ENCODE assay signal across 20 mouse cellular contexts in genomic region chr2:92787925-92788410, GRCm38 (mm10).
A peak's percentile ranks its signal among the peaks of the same experiment; 100 is the strongest.
DNase-seq lines count a peak whose midpoint lies in the region; ATAC-seq and TF ChIP-seq lines count a peak whose summit lies in the region.
"Had no signal": no experiment of that assay in that cellular context is flagged by ENCODE, and none has a peak within 500 bp of the region (broad histone marks: within the 10 kb centered on the region; RNA-seq: fewer than 3 reads in every experiment).

No protein-coding gene starts in this region.

- no peak overlapping the region for H3K9ac ChIP-seq in forebrain, embryonic 14.5 days (ENCODE audit: low read length)
- H3K9ac ChIP-seq in forebrain, postnatal 0 days = no peak overlapping the region
- H3K9ac ChIP-seq: embryonic facial prominence, embryonic 15.5 days; heart, embryonic 13.5 days; hindbrain, embryonic 15.5 days; kidney, embryonic 15.5 days had no signal

- TF ChIP-seq POLR2A in brain, embryonic 14.5 days (IDR thresholded peaks at IDR 0.05; ENCODE audit: borderline replicate concordance, extremely low read depth, insufficient read depth, insufficient read length, poor library complexity, severe bottlenecking) = no peak

- no peaks in the 10 kb centered on the region for H3K27me3 ChIP-seq in forebrain, embryonic 14.5 days (replicated peaks; ENCODE audit: control insufficient read depth, insufficient read depth, low read length)
- no peaks in the 10 kb centered on the region for H3K27me3 ChIP-seq in forebrain, embryonic 10.5 days (ENCODE audit: poor library complexity, severe bottlenecking)
- H3K27me3 ChIP-seq in forebrain, postnatal 0 days (ENCODE audit: insufficient read depth, low read length) = no peaks in the 10 kb centered on the region
- H3K27me3 ChIP-seq: embryonic facial prominence, embryonic 15.5 days; heart, embryonic 13.5 days; hindbrain, embryonic 15.5 days; kidney, embryonic 15.5 days had no signal

- no peaks in the 10 kb centered on the region for H3K9me3 ChIP-seq in forebrain, embryonic 14.5 days (replicated peaks; ENCODE audit: control insufficient read depth, low read length)
- H3K9me3 ChIP-seq in forebrain, embryonic 10.5 days = no peaks in the 10 kb centered on the region
- H3K9me3 ChIP-seq in forebrain, postnatal 0 days (ENCODE audit: low read length) = no peaks in the 10 kb centered on the region
- H3K9me3 ChIP-seq: embryonic facial prominence, embryonic 15.5 days; heart, embryonic 13.5 days; hindbrain, embryonic 15.5 days; kidney, embryonic 15.5 days had no signal

- WGBS in forebrain, embryonic 14.5 days = 67% methylated on average over 4 of the region's 4 CpGs
- WGBS in forebrain, embryonic 10.5 days = 80% methylated on average over 4 of the region's 4 CpGs
- WGBS in forebrain, postnatal 0 days = 57% methylated on average over 4 of the region's 4 CpGs

- no peak overlapping the region for H3K27ac ChIP-seq in forebrain, embryonic 14.5 days (ENCODE audit: low read depth, low read length)
- no peak overlapping the region for H3K27ac ChIP-seq in forebrain, embryonic 10.5 days
- H3K27ac ChIP-seq in layer of hippocampus, adult 2 months = peak overlapping the region; percentile 55; the same call in 1 of the 2 replicates
- no peak overlapping the region for H3K27ac ChIP-seq in forebrain, postnatal 0 days (ENCODE audit: low read depth, low read length)
- H3K27ac ChIP-seq: embryonic facial prominence, embryonic 15.5 days; heart, adult 2 months; heart, embryonic 13.5 days; hindbrain, embryonic 15.5 days; kidney, embryonic 15.5 days had no signal

- no peaks in the 10 kb centered on the region for H3K4me1 ChIP-seq in forebrain, embryonic 14.5 days (ENCODE audit: control insufficient read depth, insufficient read depth, low read length)
- H3K4me1 ChIP-seq in forebrain, embryonic 10.5 days = 0 out of 2 replicates have a peak, but pooled peaks cover 3% of the 10 kb centered on the region
- H3K4me1 ChIP-seq in forebrain, postnatal 0 days (ENCODE audit: insufficient read depth) = no peaks in the 10 kb centered on the region
- H3K4me1 ChIP-seq: embryonic facial prominence, embryonic 15.5 days; heart, embryonic 13.5 days; hindbrain, embryonic 15.5 days had no signal

- no peak for TF ChIP-seq CTCF in layer of hippocampus, adult 2 months (conservative IDR thresholded peaks at IDR 0.05)
- no peak for TF ChIP-seq CTCF in brain, embryonic 14.5 days (IDR thresholded peaks at IDR 0.05; ENCODE audit: borderline replicate concordance, extremely low read depth, insufficient read depth, insufficient read length)
- TF ChIP-seq CTCF in forebrain, postnatal 0 days (IDR thresholded peaks at IDR 0.05; ENCODE audit: low read depth) = no peak

- H3K4me2 ChIP-seq in forebrain, embryonic 14.5 days (ENCODE audit: low read length) = no peak overlapping the region
- no peak overlapping the region for H3K4me2 ChIP-seq in forebrain, postnatal 0 days (ENCODE audit: low read depth)
- H3K4me2 ChIP-seq: embryonic facial prominence, embryonic 15.5 days; heart, embryonic 13.5 days; hindbrain, embryonic 15.5 days; kidney, embryonic 15.5 days had no signal

- DNase-seq in forebrain, embryonic 14.5 days (ENCODE audit: low spot score) = peak; percentile 63
- DNase-seq in forebrain, embryonic 10.5 days (ENCODE audit: extremely low spot score, low spot score) = no peak
- no peak for DNase-seq in layer of hippocampus, adult 2 months (ENCODE audit: low spot score in 2 of 2)
- no peak for DNase-seq in layer of hippocampus, postnatal 25 days (ENCODE audit: extremely low spot score in 1 of 2, low spot score in 1 of 2)
- peak; percentile 76 for DNase-seq in brain, embryonic 14.5 days (ENCODE audit: low read depth)
- DNase-seq in forebrain, postnatal 0 days = peak; percentile 39
- no peak for DNase-seq in frontal cortex, adult 2 months (ENCODE audit: extremely low spot score in 1 of 2, low spot score in 1 of 2)
- DNase-seq: adrenal gland, adult 2 months; adrenal gland, postnatal 25 days; cerebellum, adult 11 months; cerebellum, adult 8-10 months; embryo, embryonic 11 days; gastrocnemius, postnatal 10 days; heart, adult 2 months; heart, postnatal 36 days; kidney, adult 18-20 months had no signal

- H3K36me3 ChIP-seq in forebrain, embryonic 14.5 days (ENCODE audit: control insufficient read depth, insufficient read depth, low read length) = no peaks in the 10 kb centered on the region
- no peaks in the 10 kb centered on the region for H3K36me3 ChIP-seq in forebrain, embryonic 10.5 days (replicated peaks)
- H3K36me3 ChIP-seq in forebrain, postnatal 0 days (ENCODE audit: insufficient read depth) = no peaks in the 10 kb centered on the region
- H3K36me3 ChIP-seq: embryonic facial prominence, embryonic 15.5 days; heart, embryonic 13.5 days; hindbrain, embryonic 15.5 days; kidney, embryonic 15.5 days had no signal

- H3K4me3 ChIP-seq in forebrain, embryonic 14.5 days (ENCODE audit: low read depth, low read length) = no peak overlapping the region
- H3K4me3 ChIP-seq in forebrain, embryonic 10.5 days = no peak overlapping the region
- no peak overlapping the region for H3K4me3 ChIP-seq in layer of hippocampus, adult 2 months
- H3K4me3 ChIP-seq in forebrain, postnatal 0 days (ENCODE audit: low read depth, low read length) = no peak overlapping the region
- H3K4me3 ChIP-seq: embryonic facial prominence, embryonic 15.5 days; heart, adult 2 months; heart, embryonic 13.5 days; hindbrain, embryonic 15.5 days; kidney, embryonic 15.5 days had no signal

- peak; percentile 40; the same call in 1 of the 2 replicates for ATAC-seq in forebrain, embryonic 14.5 days
- peak; percentile 29; the same call in 1 of the 2 replicates for ATAC-seq in forebrain, postnatal 0 days

Comparison
In these comparisons a context has a peak if more than half of its experiments do, and no peak if none do; other contexts are left out.
1. DNase-seq: peak in forebrain, embryonic 14.5 days (single experiment), brain, embryonic 14.5 days (single experiment) and forebrain, postnatal 0 days (single experiment); none in forebrain, embryonic 10.5 days (single experiment), layer of hippocampus, adult 2 months (0 of 2), layer of hippocampus, postnatal 25 days (0 of 2) and frontal cortex, adult 2 months (0 of 2).